Mouse (Mus musculus): ENCODE measurements around the gene Pax4.

Gene Pax4

GRCm38 (mm10) chr6:28431538-28431855, 17.7 kb downstream of the Pax4 start:
- DNase-seq, result no peak

- DNase-seq, result no peak
Measured at GRCm38 (mm10) chr6:28430795-28431537, 18.2 kb downstream of the Pax4 start.

- DNase-seq, result no peak
Measured at GRCm38 (mm10) chr6:28429870-28430269, 19.3 kb downstream of the Pax4 start.

GRCm38 (mm10) chr6:28428290-28428689, 20.9 kb downstream of the Pax4 start, which contains the start of gene Gcc1:
Gene Gcc1, minus strand, starts transcription at chr6:28428390.
- DNase-seq, result no peak

GRCm38 (mm10) chr6:28427096-28427839, 21.9 kb downstream of the Pax4 start, which contains the start of gene Fscn3:
Gene Fscn3, plus strand, starts transcription at chr6:28427789.
- DNase-seq, result peak; percentile 65 to 75

- DNase-seq, result no peak
Measured at GRCm38 (mm10) chr6:28425019-28425418, 24.1 kb downstream of the Pax4 start.

DNA sequence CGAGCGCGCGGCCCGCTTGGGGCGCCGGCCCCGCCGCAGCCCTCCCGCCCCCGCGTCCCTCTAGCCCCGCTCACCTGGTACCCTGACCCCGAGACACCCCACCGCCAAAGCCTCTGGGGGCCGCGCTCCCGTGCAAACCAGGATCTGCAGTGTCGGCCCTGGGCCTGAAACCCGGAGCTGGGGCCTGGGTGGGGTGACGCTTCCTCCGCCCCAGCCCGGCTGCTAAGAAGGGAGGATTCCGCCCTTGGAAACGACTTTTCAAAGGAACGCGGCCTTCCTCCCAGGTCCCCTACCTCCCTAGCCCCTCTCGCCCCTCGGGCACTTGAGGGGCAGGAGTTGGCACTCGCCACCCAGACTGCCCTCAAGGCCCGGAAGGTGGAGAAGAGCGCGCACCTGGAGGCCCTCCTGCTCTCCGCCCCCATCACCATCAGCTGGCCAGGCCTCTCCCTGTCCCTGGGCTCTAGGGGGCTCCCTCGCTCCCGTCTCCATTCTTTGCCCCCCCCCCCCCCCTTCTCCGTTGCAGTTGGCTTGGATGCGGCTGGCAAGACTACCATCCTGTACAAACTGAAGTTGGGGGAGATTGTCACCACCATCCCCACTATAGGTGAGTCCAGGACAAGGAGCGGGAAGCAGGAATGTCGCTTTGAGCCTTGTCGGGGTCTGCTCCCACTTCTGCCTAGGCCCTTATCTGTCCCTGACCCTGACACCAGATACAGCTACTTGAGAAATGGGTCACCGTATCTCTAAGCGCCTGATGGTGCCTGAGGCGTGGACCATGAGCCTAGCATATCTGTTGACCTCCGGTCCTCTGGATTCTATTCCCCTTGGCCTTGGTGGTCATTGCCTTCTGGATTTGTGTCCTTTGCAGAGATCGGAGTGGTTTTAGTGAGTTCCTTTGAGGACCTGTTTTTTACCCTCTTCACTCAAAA, 25.1 kb downstream of the Pax4 start:
- peak; percentile 60 to 86 for DNase-seq

- DNase-seq, result peak; percentile 98
Measured at GRCm38 (mm10) chr6:28423313-28423712, 25.8 kb downstream of the Pax4 start, which contains the start of gene Arf5. Gene Arf5, plus strand, starts transcription at chr6:28423560.

GRCm38 (mm10) chr6:28422651-28423290, 26.4 kb downstream of the Pax4 start:
- DNase-seq, result no peak

DNA sequence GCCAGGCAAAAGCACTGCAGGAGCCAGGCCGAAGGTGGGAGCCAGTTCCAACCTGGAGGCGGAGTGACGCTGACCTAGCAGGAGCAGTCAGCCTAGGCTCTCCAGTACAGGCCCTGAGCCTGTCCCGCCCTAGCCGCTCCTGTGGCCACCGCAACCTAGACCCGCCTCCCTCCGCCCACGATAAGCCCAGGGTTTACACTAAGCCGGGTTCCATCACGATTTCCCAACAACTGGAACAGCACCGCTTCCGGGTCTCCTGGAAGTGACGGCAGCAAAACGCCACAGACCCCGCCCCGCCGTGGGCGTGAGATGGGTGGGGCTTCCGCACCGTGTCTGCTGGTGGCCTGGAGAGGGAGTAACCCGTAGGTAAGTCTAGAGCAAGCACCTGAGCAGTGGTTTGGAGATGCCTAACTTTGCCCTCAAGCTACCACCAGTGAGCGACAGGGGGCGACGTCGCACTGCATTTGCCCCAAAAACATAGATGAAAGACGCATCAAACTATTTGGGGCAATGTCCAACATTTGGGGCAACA, 27.6 kb downstream of the Pax4 start:
- DNase-seq, result peak; percentile 96 to 97

DNA sequence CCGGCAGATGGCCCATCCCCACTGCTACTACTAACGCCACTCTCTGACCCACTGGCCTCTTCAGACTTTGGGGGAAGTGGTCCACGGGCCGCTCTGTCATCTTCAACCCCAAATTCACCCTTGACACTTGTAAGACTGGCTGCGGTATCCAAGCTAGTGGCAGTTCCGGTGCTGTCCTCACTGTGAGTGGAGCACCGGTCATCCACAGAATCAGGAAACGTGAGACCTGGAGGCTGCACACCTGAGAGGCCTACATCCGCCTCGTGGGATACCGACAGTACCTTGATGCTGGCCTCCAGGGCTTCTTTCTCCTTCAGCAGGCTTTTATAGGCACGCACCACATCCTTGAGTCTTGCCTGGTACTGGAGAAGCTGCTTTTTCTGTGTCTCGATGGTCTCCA, 28.3 kb downstream of the Pax4 start:
- no peak for DNase-seq

GRCm38 (mm10) chr6:28420361-28420760, 28.8 kb downstream of the Pax4 start:
- no peak for DNase-seq

GRCm38 (mm10) chr6:28419673-28420072, 29.5 kb downstream of the Pax4 start:
- peak in 1 of 2 experiments; percentile 28 for DNase-seq

- DNase-seq, result peak; percentile 93
Measured at GRCm38 (mm10) chr6:28418449-28418848, 30.7 kb downstream of the Pax4 start.

- DNase-seq, result no peak
Measured at GRCm38 (mm10) chr6:28416981-28417380, 32.2 kb downstream of the Pax4 start.

GRCm38 (mm10) chr6:28411236-28411635, 37.9 kb downstream of the Pax4 start:
- DNase-seq, result no peak

GRCm38 (mm10) chr6:28410053-28410452, 39.1 kb downstream of the Pax4 start:
- peak; percentile 58 to 65 for DNase-seq

- no peak for DNase-seq
Measured at GRCm38 (mm10) chr6:28399791-28400190, 49.4 kb downstream of the Pax4 start.

GRCm38 (mm10) chr6:28398726-28399125, 50.4 kb downstream of the Pax4 start:
- DNase-seq, result no peak

- no peak for DNase-seq
Measured at GRCm38 (mm10) chr6:28397681-28398203, 51.4 kb downstream of the Pax4 start, which contains the start of gene Zfp800. Gene Zfp800, minus strand, starts transcription at chr6:28398005.

DNA sequence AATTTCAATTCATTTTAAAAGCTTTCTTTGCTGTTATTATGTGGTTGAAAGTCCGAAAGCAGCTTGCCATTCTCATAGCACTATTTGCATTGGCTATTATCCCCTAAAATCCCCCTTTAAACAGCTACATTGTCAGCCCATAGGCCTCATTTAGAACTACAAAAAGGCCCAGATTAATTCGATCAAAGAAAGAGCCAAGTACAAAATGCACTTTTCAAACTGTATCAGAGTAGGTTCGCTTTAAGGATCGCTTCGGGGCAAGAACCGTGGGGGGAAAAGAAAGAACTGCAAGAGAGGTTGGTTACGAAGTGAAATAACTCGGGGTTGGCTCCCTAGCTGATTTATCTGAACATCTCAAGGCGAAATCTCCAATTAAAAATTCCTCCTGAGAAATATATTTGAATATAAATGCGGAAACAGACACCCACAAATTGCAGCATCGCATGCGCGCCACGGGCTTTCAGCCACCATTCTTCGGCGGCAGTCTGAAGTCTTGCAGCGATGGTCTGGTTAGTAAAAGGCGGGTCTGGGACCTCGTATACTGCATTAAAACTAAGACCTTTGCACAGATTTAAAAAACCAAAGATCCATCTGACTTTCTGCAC, 52.2 kb downstream of the Pax4 start:
- no peak for DNase-seq

Measured in kidney, postnatal 25 days (tissue).